Mouse (Mus musculus) embryonic facial prominence, embryonic 10.5 days (tissue): ENCODE measurements around the gene Ern1. TPM values are rescaled to one million over a fixed set of nuclear protein-coding genes. Genes with fewer than 3 reads are reported as not detected.

Source experiments
- DNase-seq: peaks from one replicate; pipeline ENCODE4 v3.0.0-alpha.2; 2017; ENCODE audit warnings: low spot score
- H3K27ac ChIP-seq: fragments of 300-500 bp; sonication (generic); replicated peaks from 2 replicates; pipeline ENCODE4 v1.5.1; 2016; ENCODE audit warnings: mild to moderate bottlenecking
- H3K27me3 ChIP-seq: fragments of 300-500 bp; sonication (generic); replicated peaks from 2 replicates; pipeline ENCODE4 v1.6.1; 2016; ENCODE audit warnings: low read depth, mild to moderate bottlenecking; ENCODE audit not compliant: poor library complexity, severe bottlenecking
- H3K36me3 ChIP-seq: fragments of 300-500 bp; sonication (generic); replicated peaks from 2 replicates; pipeline ENCODE4 v1.6.1; 2016; ENCODE audit warnings: mild to moderate bottlenecking, moderate library complexity
- H3K4me1 ChIP-seq: fragments of 300-500 bp; sonication (generic); 2 replicates; pipeline ENCODE4 v1.6.1; 2016
- H3K4me3 ChIP-seq: fragments of 300-500 bp; sonication (generic); 2 replicates; pipeline ENCODE4 v1.5.1; 2016; ENCODE audit warnings: mild to moderate bottlenecking, moderate library complexity
- H3K9me3 ChIP-seq: fragments of 300-500 bp; sonication (generic); 2 replicates; pipeline ENCODE4 v1.6.1; 2016; ENCODE audit warnings: mild to moderate bottlenecking
- WGBS: fragments of 180-500 bp; shearing (Covaris S2); methylation state at CpG from one replicate; pipeline ENCODE4 v1.1.7; 2016; 5-methylcytosine and 5-hydroxymethylcytosine counted together
- polyA plus RNA-seq: library from polyadenylated mRNA; unstranded; fragments of >200 nt; fragmentation: Nextera tagmentation; extraction: Ambion mirVana; gene quantifications from 2 replicates; pipeline ENCODE4 v1.2.1, GENCODE M21; 2016

The Ern1 gene
- polyA plus RNA-seq, 1 experiment from 2014 or later = 5.5 TPM

DNA sequence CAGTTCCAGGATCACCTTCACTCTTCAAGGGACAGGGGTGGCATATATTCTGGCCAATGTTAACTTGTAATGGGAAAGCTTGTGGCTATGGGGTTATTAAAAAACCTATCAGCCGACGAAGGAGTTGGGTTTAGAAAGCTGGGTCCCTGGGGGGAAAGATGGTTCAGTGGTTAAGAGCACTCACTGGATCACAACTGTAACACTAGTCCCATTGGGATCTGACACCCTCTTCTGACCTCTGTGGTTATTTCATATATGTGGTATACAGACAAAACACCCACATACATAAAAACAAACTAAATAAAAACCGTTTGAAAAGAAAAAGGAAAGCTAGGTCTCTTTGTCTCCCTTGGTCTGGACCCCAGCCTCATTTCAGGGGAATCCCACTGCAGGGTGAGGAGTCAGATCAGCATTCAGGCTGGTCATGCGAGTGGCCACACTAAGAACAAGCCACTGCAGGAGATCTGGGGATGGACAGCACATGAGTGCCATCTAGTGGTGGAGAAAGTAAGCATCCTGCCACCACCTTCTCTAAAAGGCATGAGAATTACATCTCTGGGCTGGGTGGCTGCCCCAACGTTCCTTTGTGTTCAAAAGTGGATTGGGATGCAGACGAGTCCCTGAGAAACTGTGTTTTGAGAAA lies 96.0 kb downstream of the Ern1 start:
- Histone ChIP-seq H3K36me3 (no peaks in the 10 kb centered on the region), H3K27me3 (no peaks in the 10 kb centered on the region), H3K4me3 (no peak overlapping the region), H3K9me3 (no peaks in the 10 kb centered on the region), H3K4me1 (peaks cover 18% of the 10 kb centered on the region), H3K27ac (no peak overlapping the region)
- DNase-seq = peak; percentile 76
- 34% methylated on average over 6 of the region's 6 CpGs for WGBS

DNA sequence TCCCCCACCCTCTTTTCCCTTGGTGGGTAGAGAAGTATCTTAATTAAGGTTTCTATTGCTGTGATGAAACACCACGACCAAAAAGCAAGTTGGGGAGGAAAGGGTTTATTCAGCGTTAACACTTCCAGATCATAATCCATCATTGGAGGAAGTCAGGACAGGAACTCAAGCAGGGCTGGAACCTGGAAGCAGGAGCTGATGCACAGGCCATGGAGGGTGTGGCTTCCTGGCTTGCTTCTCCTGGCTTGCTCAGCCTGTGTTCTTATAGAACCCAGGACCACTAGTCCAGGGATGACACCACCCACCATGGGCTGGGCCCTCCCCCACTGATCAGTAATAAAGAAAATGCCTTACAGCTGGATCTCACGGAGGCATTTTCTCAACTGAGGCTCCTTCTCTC lies 96.9 kb downstream of the Ern1 start:
- DNase-seq = no peak
- peaks cover 18% of the 10 kb centered on the region for H3K4me1 ChIP-seq
- no peaks in the 10 kb centered on the region for H3K27me3 ChIP-seq
- H3K9me3 ChIP-seq = no peaks in the 10 kb centered on the region
- no peak overlapping the region for H3K4me3 ChIP-seq
- no peaks in the 10 kb centered on the region for H3K36me3 ChIP-seq
- WGBS = 73% methylated on average over 3 of the region's 3 CpGs
- no peak overlapping the region for H3K27ac ChIP-seq

DNA sequence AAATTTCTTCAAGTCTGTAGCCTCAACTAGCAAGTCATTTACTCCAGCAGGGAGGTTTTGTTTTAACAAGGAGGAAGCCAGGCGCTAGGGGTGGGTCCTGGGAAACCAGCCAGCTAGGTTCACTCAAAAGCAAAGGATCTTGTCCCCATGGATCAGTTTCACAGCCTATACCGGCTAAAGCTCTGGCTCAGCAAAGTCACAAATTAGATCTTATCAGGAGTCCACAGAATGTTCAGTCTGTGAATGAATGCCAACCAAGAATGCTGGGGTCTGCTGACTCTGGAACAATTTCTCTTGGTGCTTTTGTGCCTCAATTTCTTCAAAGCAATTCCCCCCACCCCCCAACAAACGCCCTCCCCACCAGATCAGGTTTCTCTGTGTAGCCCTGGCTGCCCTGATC lies 98.0 kb downstream of the Ern1 start:
- Histone ChIP-seq H3K4me1 (peaks cover 18% of the 10 kb centered on the region), H3K9me3 (no peaks in the 10 kb centered on the region), H3K36me3 (no peaks in the 10 kb centered on the region), H3K4me3 (no peak overlapping the region), H3K27me3 (no peaks in the 10 kb centered on the region), H3K27ac (no peak overlapping the region)
- DNase-seq = peak; percentile 20
- WGBS = 33% methylated on average over 3 of the region's 3 CpGs

DNA sequence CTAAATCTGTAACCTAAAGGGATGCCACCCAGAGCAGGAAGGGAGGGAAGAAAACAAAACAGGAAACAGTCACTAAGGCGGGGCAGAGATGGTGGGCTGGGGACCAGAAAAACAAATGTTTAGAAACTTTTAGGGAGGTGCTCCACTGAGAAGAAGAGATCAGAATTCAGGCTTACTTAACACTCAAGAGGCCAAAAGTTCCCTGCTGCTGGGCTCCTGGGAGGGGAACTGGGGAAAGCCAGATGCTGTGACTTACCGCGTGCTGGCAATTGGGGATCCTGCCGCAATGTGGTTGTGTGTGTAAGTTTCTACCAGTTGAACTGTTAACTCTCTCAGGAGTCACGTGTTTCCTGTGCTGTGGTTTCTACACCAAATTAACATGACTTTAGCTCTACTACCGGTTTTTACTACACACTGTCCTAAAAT lies 99.8 kb downstream of the Ern1 start, which contains the start of gene Icam2:
Icam2 (minus strand) TSS at position 285 of the 426 bp plus-strand sequence.
- no peaks in the 10 kb centered on the region for H3K36me3 ChIP-seq
- H3K27ac ChIP-seq = no peak within 1 kb of the TSS
- 81% methylated on average over 6 of the region's 6 CpGs for WGBS
- no peaks in the 10 kb centered on the region for H3K9me3 ChIP-seq
- peaks cover 18% of the 10 kb centered on the region for H3K4me1 ChIP-seq
- H3K27me3 ChIP-seq = no peaks in the 10 kb centered on the region
- no peak within 1 kb of the TSS for H3K4me3 ChIP-seq
- no peak for DNase-seq

DNA sequence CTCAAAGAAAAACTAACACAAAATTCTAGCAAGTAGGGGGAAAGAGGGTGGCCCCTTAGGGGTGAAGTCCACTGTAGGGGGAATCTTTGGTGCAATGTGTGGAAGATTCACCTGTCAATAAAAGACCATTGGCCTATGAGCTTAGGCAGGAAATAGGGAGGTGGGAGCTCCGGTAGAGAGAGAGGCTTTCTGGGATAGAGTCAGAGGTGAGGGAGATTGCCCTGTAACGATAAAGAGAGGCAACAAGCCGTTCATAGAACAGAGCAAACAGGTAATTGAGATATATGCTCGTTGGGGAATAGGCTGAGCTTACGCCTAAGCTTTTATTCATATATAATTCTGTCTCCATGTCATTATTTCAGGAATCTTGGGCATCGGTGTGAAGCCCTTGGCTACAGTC lies 100.6 kb downstream of the Ern1 start:
- DNase-seq = no peak
- H3K9me3 ChIP-seq = no peaks in the 10 kb centered on the region
- H3K36me3 ChIP-seq = no peaks in the 10 kb centered on the region
- H3K4me1 ChIP-seq = peaks cover 26% of the 10 kb centered on the region
- 89% methylated on average over 6 of the region's 6 CpGs for WGBS
- H3K27me3 ChIP-seq = no peaks in the 10 kb centered on the region
- no peak overlapping the region for H3K27ac ChIP-seq
- no peak overlapping the region for H3K4me3 ChIP-seq

DNA sequence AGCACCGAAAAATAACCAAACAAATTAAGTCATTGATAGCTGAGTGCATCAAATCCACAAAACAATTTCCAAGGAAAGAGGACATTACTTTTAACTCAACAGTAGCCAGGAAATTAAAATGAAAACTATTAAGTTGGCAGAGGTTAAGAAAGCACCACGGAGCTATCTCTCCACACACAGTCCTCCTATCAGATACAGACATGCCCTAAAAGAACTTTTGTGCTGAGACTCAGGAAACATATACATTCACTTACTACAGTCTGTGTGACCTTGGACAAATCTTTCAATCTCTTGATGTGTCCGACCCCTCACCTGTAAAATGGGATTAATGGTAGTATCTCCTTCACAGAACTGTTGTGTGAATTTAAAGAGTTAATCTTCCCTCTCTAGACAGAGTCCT lies 101.2 kb downstream of the Ern1 start:
- Histone ChIP-seq H3K4me1 (peaks cover 24% of the 10 kb centered on the region), H3K36me3 (no peaks in the 10 kb centered on the region), H3K4me3 (no peak overlapping the region), H3K27me3 (no peaks in the 10 kb centered on the region), H3K27ac (no peak overlapping the region), H3K9me3 (no peaks in the 10 kb centered on the region)
- no peak for DNase-seq
- WGBS = 88% methylated on average over 3 of the region's 3 CpGs

DNA sequence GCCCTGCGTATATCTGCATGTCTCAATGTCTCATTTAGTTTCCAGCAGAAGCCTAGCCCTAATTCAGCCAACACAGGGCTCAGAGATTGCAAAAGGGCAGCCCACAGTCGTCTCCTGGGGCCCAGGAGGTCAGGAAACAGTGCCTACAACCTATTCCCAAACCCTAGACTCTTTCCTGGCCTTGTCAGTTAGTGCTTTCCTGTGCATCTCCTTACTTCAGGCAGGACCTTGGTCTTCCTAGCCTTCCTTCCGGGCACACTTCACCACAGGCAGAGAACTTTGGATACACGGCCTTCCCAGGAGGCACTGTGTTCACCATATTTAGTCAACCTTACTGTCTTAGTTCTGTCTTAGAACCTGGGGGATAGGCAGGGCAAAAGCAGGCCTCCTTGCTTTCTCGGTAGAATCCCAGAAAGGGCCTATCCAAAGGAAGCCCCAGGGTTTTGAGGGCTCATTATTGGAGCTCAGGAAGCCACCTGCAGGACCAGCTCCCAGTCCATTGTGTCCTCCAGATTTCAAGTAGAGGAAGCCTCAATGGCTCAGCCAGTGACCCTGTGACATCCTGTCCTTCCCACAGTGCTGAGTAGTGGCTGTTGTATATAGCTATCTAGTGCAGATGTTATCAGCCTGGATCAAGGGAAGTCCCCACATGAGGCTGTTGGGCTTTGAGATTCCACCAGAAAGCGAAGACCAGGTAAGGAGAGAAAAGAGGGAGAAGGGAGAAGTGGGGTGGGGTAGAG lies 104.4 kb downstream of the Ern1 start:
- no peaks in the 10 kb centered on the region for H3K9me3 ChIP-seq
- H3K4me3 ChIP-seq = no peak overlapping the region
- H3K4me1 ChIP-seq = peaks cover 8% of the 10 kb centered on the region
- H3K27ac ChIP-seq = 0 out of 2 replicates have a peak overlapping the region, but pooled peaks have one; percentile 25
- DNase-seq = no peak
- WGBS = 77% methylated on average over 6 of the region's 6 CpGs
- H3K36me3 ChIP-seq = no peaks in the 10 kb centered on the region
- H3K27me3 ChIP-seq = no peaks in the 10 kb centered on the region

DNA sequence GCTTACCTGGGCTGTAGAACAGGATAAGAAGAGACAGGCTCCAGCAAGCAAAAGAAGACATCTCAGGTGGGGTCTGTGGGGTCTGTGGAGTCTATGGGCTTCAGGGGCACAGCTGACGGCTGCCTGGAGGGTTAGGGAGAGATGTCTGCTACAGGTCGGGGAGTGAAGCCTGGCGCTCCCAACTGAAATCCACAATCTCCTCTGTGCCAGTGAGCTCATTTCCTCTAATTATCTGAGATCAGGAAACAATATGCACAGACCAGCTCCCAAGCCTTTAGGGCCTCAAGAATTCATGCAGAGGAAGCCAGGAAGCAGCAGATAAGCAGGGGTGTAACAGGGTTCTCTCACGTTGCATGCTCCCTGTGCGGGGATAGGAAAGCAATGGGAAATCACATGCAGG lies 105.2 kb downstream of the Ern1 start:
- WGBS = 68% methylated on average over 5 of the region's 5 CpGs
- Histone ChIP-seq H3K27me3 (no peaks in the 10 kb centered on the region), H3K36me3 (no peaks in the 10 kb centered on the region), H3K4me3 (peak overlapping the region; percentile 33; the same call in 1 of the 2 replicates), H3K9me3 (no peaks in the 10 kb centered on the region), H3K27ac (peak overlapping the region; percentile 48), H3K4me1 (peaks cover 8% of the 10 kb centered on the region)
- no peak for DNase-seq

DNA sequence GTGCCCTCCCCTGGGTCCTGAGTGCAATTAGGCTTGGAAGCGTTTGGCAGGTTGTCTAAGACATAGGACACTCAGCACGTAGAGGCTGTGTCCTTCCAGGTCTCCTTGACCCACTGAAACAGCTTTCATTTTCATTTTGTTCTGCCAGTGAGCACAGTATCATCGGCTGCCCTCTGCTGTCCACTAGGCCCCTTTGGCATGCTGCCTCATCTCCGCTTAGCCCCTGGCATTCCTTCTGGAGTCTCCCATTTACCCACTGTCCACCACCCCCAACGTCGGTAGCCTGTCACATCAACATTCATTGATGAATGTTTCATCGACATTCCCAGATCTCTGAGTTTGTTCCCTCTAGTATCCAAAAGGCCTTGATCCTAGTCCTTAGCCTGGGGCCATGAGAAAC lies 105.8 kb downstream of the Ern1 start:
- no peaks in the 10 kb centered on the region for H3K9me3 ChIP-seq
- no peak for DNase-seq
- no peaks in the 10 kb centered on the region for H3K36me3 ChIP-seq
- no peaks in the 10 kb centered on the region for H3K27me3 ChIP-seq
- 86% methylated on average over 7 of the region's 7 CpGs for WGBS
- H3K27ac ChIP-seq = peak overlapping the region; percentile 48
- peak overlapping the region; percentile 33 for H3K4me3 ChIP-seq
- peaks cover 8% of the 10 kb centered on the region for H3K4me1 ChIP-seq

DNA sequence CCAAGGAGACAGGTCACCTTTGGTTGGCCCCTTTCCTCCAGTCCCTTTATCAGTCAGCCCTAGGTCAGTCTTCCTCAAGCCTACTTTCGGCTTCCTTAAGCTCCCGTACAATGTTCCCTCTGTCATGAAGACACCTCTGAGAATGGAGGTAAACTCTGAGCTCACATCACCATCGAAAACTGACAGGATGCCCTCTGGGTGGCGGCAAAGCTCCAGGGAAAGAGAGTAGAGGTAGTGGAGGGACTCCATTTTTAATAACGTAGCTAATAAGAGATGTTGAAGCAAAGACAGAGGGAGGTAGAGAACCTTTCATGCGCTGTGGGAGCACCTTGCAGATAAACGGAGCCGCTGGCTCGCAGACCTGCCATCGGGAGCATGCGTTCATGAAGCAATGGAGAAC lies 106.6 kb downstream of the Ern1 start:
- Histone ChIP-seq H3K27ac (no peak overlapping the region), H3K4me3 (no peak overlapping the region), H3K27me3 (no peaks in the 10 kb centered on the region), H3K36me3 (no peaks in the 10 kb centered on the region), H3K4me1 (peaks cover 8% of the 10 kb centered on the region), H3K9me3 (no peaks in the 10 kb centered on the region)
- no peak for DNase-seq
- WGBS = 82% methylated on average over 11 of the region's 11 CpGs

DNA sequence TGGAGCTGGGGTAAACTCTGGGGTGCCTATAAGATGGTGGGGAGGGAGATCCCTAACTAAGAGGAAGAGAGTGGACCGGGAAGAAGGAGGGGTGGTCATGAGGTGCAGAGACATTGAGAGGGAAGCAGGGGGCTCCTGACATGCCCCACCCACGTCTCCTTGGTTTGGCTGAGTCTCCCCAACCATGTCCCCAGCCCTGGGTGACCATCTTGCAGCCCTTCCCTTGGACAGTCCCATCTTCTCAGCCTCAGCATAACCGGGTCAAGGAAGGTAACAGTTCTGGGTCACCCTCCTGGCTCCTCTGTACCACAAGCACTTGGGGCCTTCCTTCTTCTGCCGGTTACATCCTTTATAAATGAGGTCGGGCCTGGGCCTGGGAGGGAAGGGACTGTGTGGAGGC lies 112.7 kb downstream of the Ern1 start:
- 87% methylated on average over 5 of the region's 5 CpGs for WGBS
- Histone ChIP-seq H3K4me3 (no peak overlapping the region), H3K4me1 (peaks cover 19% of the 10 kb centered on the region), H3K36me3 (no peaks in the 10 kb centered on the region), H3K9me3 (no peaks in the 10 kb centered on the region), H3K27me3 (no peaks in the 10 kb centered on the region), H3K27ac (peak overlapping the region; percentile 48; the same call in 1 of the 2 replicates)
- DNase-seq = no peak

DNA sequence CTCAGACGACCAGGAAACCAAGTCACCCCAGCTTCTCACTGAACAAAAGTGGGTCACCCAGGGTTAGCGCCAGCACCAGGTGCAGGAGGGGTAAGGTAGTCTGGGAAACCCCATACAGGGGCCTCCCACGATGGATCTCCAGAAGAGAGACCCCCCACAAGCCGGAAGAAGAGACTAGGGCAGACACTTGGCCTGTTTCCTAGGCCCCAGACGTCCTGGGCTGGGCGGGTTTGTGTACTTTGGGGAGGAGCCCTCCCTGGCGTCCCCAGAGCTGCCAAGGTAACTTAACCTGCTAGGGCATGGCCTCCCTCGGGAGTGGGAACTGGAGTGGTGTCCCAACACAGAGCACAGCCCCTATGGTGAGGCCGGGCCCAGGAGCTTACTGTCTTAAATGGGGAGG lies 113.1 kb downstream of the Ern1 start:
- Histone ChIP-seq H3K4me3 (no peak overlapping the region), H3K27me3 (no peaks in the 10 kb centered on the region), H3K9me3 (no peaks in the 10 kb centered on the region), H3K36me3 (no peaks in the 10 kb centered on the region), H3K4me1 (peaks cover 19% of the 10 kb centered on the region), H3K27ac (peak overlapping the region; percentile 48; the same call in 1 of the 2 replicates)
- DNase-seq = no peak
- whole genome bisulfite sequencing = 51% methylated on average over 9 of the region's 9 CpGs

DNA sequence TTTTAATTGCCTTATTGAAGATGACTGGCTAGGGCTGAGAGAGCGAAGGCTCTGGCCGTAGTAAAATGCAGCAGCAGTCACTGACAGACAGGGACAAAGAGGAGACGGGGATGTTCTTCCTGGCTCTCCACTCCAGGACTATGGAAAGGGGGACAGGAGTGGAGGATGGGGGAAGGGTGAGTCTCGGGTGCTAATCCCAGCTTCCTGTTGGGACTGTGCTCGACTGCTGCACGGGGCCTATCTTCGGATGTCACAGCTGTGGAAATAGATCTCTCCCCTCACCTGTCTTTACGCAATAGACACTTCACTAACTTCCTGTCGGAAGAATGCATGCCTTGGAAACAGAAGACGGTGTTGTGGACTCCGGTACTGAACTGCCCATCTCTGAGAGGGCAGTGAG lies 113.7 kb downstream of the Ern1 start:
- no peaks in the 10 kb centered on the region for H3K36me3 ChIP-seq
- DNase-seq = no peak
- H3K4me1 ChIP-seq = peaks cover 19% of the 10 kb centered on the region
- no peaks in the 10 kb centered on the region for H3K9me3 ChIP-seq
- 45% methylated on average over 11 of the region's 11 CpGs for WGBS
- H3K27me3 ChIP-seq = no peaks in the 10 kb centered on the region
- H3K27ac ChIP-seq = peak overlapping the region; percentile 48
- no peak overlapping the region for H3K4me3 ChIP-seq
